9 mouse cellular contexts compared by ENCODE assay signal in the genomic region with DNA sequence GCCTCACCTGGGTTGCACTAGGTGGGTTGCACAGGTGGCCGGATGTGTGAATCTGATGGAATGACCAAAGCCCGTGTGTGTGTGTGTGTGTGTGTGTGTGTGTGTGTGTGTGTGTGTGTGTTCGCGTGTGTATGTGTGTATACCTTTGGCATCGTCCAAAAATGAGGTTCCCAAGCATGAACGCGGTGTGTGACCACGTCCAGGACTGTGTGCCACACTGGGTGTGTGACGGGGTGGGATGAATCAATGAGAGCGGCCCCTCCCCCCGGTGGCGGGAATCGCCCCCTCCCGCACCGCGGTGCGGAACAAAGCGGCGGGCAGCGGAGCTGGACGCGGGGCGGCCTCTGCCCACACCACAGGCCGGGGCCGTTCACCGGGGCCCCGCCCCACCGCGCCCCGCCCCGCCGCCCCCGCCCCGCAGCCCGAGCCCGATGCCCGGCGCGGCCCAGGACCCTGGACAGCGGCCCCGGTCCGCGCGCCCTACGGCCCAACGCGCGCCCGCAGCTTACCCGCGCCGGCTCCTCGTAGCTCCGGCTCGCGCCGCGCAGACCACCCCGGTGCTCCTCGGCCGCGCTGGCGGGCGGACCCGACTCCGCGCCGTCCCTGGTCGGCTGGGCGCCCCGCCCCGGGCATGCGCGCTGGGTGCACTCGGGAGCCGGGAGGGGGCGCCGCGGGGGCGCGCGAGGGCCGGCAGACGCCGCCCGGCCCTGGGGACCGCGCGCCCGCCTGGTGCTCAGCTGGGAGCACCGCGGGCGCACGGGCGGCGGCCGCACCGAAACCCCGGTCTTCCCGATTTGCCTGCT. TPM values are rescaled to one million over a fixed set of nuclear protein-coding genes. Genes with fewer than 3 reads are reported as not detected.
DNase-seq lines count a peak whose midpoint lies in the region; ATAC-seq and TF ChIP-seq lines count a peak whose summit lies in the region.
"Had no signal": no experiment of that assay in that cellular context is flagged by ENCODE, and none has a peak within 500 bp of the region (broad histone marks: within the 10 kb centered on the region; RNA-seq: fewer than 3 reads in every experiment).

No protein-coding gene starts in this region.

- POLR2A ChIA-PET in Patski (lab: Charles Lee) = no interaction called here

- no peak overlapping the region for H3K27ac ChIP-seq in heart, embryonic 12.5 days (ENCODE audit: poor library complexity, severe bottlenecking)
- no peak overlapping the region for H3K27ac ChIP-seq in limb, embryonic 13.5 days
- peak overlapping the region; percentile 92 for H3K27ac ChIP-seq in neural tube, embryonic 13.5 days (replicated peaks)

- no peak for TF ChIP-seq CTCF in Patski (IDR thresholded peaks at IDR 0.05)

- intact Hi-C loops in heart, postnatal 25 days (cut with DNase I) = no loop called here
- intact Hi-C loops in heart, postnatal 14 days (cut with DNase I) = no loop called here

- 0 out of 2 replicates have a peak overlapping the region, but pooled peaks have one; percentile 55 for H3K9ac ChIP-seq in heart, embryonic 12.5 days
- H3K9ac ChIP-seq in limb, embryonic 13.5 days = no peak overlapping the region
- peak overlapping the region; percentile 90 for H3K9ac ChIP-seq in neural tube, embryonic 13.5 days

- peak; percentile 68 for ATAC-seq in heart, embryonic 12.5 days (ENCODE audit: insufficient number of reproducible peaks, low FRiP score)
- ATAC-seq in Patski = peak; percentile 33
- peak; percentile 85 for ATAC-seq in limb, embryonic 13.5 days (ENCODE audit: low FRiP score, low read depth)
- ATAC-seq in neural tube, embryonic 13.5 days (ENCODE audit: low read depth) = peak; percentile 90
- ATAC-seq in inflammation-experienced regulatory T-cells, adult 6 months = no peak

- WGBS in heart, embryonic 12.5 days = 3% methylated on average over 69 of the region's 100 CpGs
- WGBS in limb, embryonic 13.5 days = 3% methylated on average over 60 of the region's 100 CpGs
- 1% methylated on average over 28 of the region's 100 CpGs for WGBS in neural tube, embryonic 13.5 days

- peaks cover 98% of the 10 kb centered on the region for H3K27me3 ChIP-seq in heart, embryonic 12.5 days (replicated peaks)
- H3K27me3 ChIP-seq in Patski = peaks cover 21% of the 10 kb centered on the region
- H3K27me3 ChIP-seq in limb, embryonic 13.5 days = peaks cover 81% of the 10 kb centered on the region
- H3K27me3 ChIP-seq in neural tube, embryonic 13.5 days = peaks cover 23% of the 10 kb centered on the region

- H3K4me3 ChIP-seq in heart, embryonic 12.5 days = peak overlapping the region; percentile 62
- peak overlapping the region; percentile 55 for H3K4me3 ChIP-seq in limb, embryonic 13.5 days
- H3K4me3 ChIP-seq in neural tube, embryonic 13.5 days = peak overlapping the region; percentile 61

- no peaks in the 10 kb centered on the region for H3K36me3 ChIP-seq in heart, embryonic 12.5 days
- no peaks in the 10 kb centered on the region for H3K36me3 ChIP-seq in limb, embryonic 13.5 days
- peaks cover 4% of the 10 kb centered on the region; the same call in 1 of the 2 replicates for H3K36me3 ChIP-seq in neural tube, embryonic 13.5 days
- H3K36me3 ChIP-seq: G1E had no signal

- no peak for DNase-seq in heart, postnatal 25 days (ENCODE audit: low spot score)
- DNase-seq in Patski (ENCODE audit: low read depth, low spot score) = no peak
- DNase-seq in cerebellum, postnatal 36 days = peak; percentile 79 to 87
- peak; percentile 43 to 45 for DNase-seq in heart, postnatal 14 days

- in situ Hi-C loops in Patski (cut with MboI; ENCODE audit: low pct_unique_long_range_greater_than_20kb) = no loop called here

- CTCF ChIA-PET in Patski (lab: Charles Lee) = no interaction called here

- no peaks in the 10 kb centered on the region for H3K9me3 ChIP-seq in heart, embryonic 12.5 days (replicated peaks)
- H3K9me3 ChIP-seq in limb, embryonic 13.5 days = no peaks in the 10 kb centered on the region
- H3K9me3 ChIP-seq in neural tube, embryonic 13.5 days = no peaks in the 10 kb centered on the region

- H3K4me2 ChIP-seq in heart, embryonic 12.5 days = peak overlapping the region; percentile 89
- H3K4me2 ChIP-seq in limb, embryonic 13.5 days (replicated peaks) = peak overlapping the region; percentile 90
- H3K4me2 ChIP-seq in neural tube, embryonic 13.5 days = peak overlapping the region; percentile 78

- H3K4me1 ChIP-seq in heart, embryonic 12.5 days (replicated peaks) = peaks cover 15% of the 10 kb centered on the region; the same call in 1 of the 2 replicates
- peaks cover 6% of the 10 kb centered on the region; the same call in 1 of the 2 replicates for H3K4me1 ChIP-seq in limb, embryonic 13.5 days
- peaks cover 66% of the 10 kb centered on the region for H3K4me1 ChIP-seq in neural tube, embryonic 13.5 days (replicated peaks)

RNA-seq across cellular contexts. Expression of a gene that starts 0.4 kb away (rescaled TPM):
- polyA plus RNA-seq in heart, embryonic 12.5 days (2016; fragmentation: Nextera tagmentation; extraction: Ambion mirVana) = 0.22 and 0.27 TPM in 2 replicates
- total RNA-seq in heart, postnatal 25 days (2021) = not detected
- polyA plus RNA-seq in Patski (2021) = 0.17 TPM
- not detected for total RNA-seq in heart, postnatal 14 days (2021)
- 0.15 and 0.20 TPM in 2 replicates for polyA plus RNA-seq in limb, embryonic 13.5 days (2015; fragmentation: Nextera tagmentation; extraction: Ambion mirVana)
- 12.2 and 17.5 TPM in 2 replicates for polyA plus RNA-seq in neural tube, embryonic 13.5 days (2015; fragmentation: Nextera tagmentation; extraction: Ambion mirVana)
- not detected for polyA plus RNA-seq in inflammation-experienced regulatory T-cells, adult 6 months (2017; shearing (Covaris generic))
- polyA plus RNA-seq: G1E had no signal

RNA-seq across cellular contexts. Expression of a gene that starts 17.1 kb away (rescaled TPM):
- 0.18 and 0.37 TPM in 2 replicates for polyA plus RNA-seq in heart, embryonic 12.5 days (2016; fragmentation: Nextera tagmentation; extraction: Ambion mirVana)
- total RNA-seq in heart, postnatal 25 days (2021) = not detected
- polyA plus RNA-seq in Patski (2021) = not detected
- not detected for total RNA-seq in heart, postnatal 14 days (2021)
- polyA plus RNA-seq in limb, embryonic 13.5 days (2015; fragmentation: Nextera tagmentation; extraction: Ambion mirVana) = not detected in 2 replicates
- 21.1 and 21.6 TPM in 2 replicates for polyA plus RNA-seq in neural tube, embryonic 13.5 days (2015; fragmentation: Nextera tagmentation; extraction: Ambion mirVana)
- 1 to 10 TPM in 1 of 3 experiments, under 1 TPM in 1, not detected in 1; 0.87 to 2.3 TPM for polyA plus RNA-seq in inflammation-experienced regulatory T-cells, adult 6 months (2017; shearing (Covaris generic))
- total RNA-seq: G1E had no signal
- polyA plus RNA-seq: G1E had no signal

RNA-seq across cellular contexts. Expression of a gene that starts 34.5 kb away (rescaled TPM):
- polyA plus RNA-seq in heart, embryonic 12.5 days (2016; fragmentation: Nextera tagmentation; extraction: Ambion mirVana) = not detected in 2 replicates
- not detected for total RNA-seq in heart, postnatal 25 days (2021)
- not detected for polyA plus RNA-seq in Patski (2021)
- total RNA-seq in heart, postnatal 14 days (2021) = not detected
- polyA plus RNA-seq in limb, embryonic 13.5 days (2015; fragmentation: Nextera tagmentation; extraction: Ambion mirVana) = not detected in 2 replicates
- not detected in 2 replicates for polyA plus RNA-seq in neural tube, embryonic 13.5 days (2015; fragmentation: Nextera tagmentation; extraction: Ambion mirVana)
- polyA plus RNA-seq in inflammation-experienced regulatory T-cells, adult 6 months (2017; shearing (Covaris generic)) = not detected
- polyA plus RNA-seq: G1E had no signal

RNA-seq across cellular contexts. Expression of a gene that starts 39.9 kb away (rescaled TPM):
- polyA plus RNA-seq in heart, embryonic 12.5 days (2016; fragmentation: Nextera tagmentation; extraction: Ambion mirVana) = 3.1 and 5.8 TPM in 2 replicates
- total RNA-seq in heart, postnatal 25 days (2021) = 10 to 100 TPM in 1 of 2 experiments, 1 to 10 TPM in 1; 8.6 to 12.3 TPM
- 35.3 TPM for polyA plus RNA-seq in Patski (2021)
- 10 to 100 TPM in 1 of 2 experiments, 1 to 10 TPM in 1; 9.0 to 12.1 TPM for total RNA-seq in heart, postnatal 14 days (2021)
- 4.7 and 4.9 TPM in 2 replicates for polyA plus RNA-seq in limb, embryonic 13.5 days (2015; fragmentation: Nextera tagmentation; extraction: Ambion mirVana)
- 69.2 and 80.8 TPM in 2 replicates for polyA plus RNA-seq in neural tube, embryonic 13.5 days (2015; fragmentation: Nextera tagmentation; extraction: Ambion mirVana)
- 1 to 10 TPM; 1.5 to 6.7 (median 2.2) TPM for polyA plus RNA-seq in inflammation-experienced regulatory T-cells, adult 6 months (2017; shearing (Covaris generic))

RNA-seq across cellular contexts. Expression of a gene that starts 48.0 kb away (rescaled TPM):
- polyA plus RNA-seq in heart, embryonic 12.5 days (2016; fragmentation: Nextera tagmentation; extraction: Ambion mirVana) = 0.04 and 0.18 TPM in 2 replicates
- not detected for total RNA-seq in heart, postnatal 25 days (2021)
- polyA plus RNA-seq in Patski (2021) = not detected
- not detected for total RNA-seq in heart, postnatal 14 days (2021)
- 0.05 TPM in 2 replicates for polyA plus RNA-seq in limb, embryonic 13.5 days (2015; fragmentation: Nextera tagmentation; extraction: Ambion mirVana)
- polyA plus RNA-seq in neural tube, embryonic 13.5 days (2015; fragmentation: Nextera tagmentation; extraction: Ambion mirVana) = 0.06 and 0.07 TPM in 2 replicates
- polyA plus RNA-seq in inflammation-experienced regulatory T-cells, adult 6 months (2017; shearing (Covaris generic)) = not detected
- total RNA-seq: G1E had no signal
- polyA plus RNA-seq: G1E had no signal

Comparison
In these comparisons a context has a peak if more than half of its experiments do, and no peak if none do; other contexts are left out.
1. DNase-seq: peak in cerebellum, postnatal 36 days (2 of 2) and heart, postnatal 14 days (2 of 2); none in heart, postnatal 25 days (single experiment) and Patski (single experiment).
2. RNA of a gene that starts 0.4 kb away (polyA plus RNA-seq): 12.2 to 17.5 TPM in neural tube, embryonic 13.5 days; 0.22 to 0.27 TPM in heart, embryonic 12.5 days, 0.15 to 0.20 TPM in limb, embryonic 13.5 days, 0.17 TPM in Patski (single experiment) and not detected in inflammation-experienced regulatory T-cells, adult 6 months; every median in the first group is over 10 times any median in the second.
3. Peak in every context shown above with its lines, with median percentiles within 50 percentile points of each other: H3K4me2 ChIP-seq and H3K4me3 ChIP-seq.